Mouse (Mus musculus): ENCODE data around the gene Trappc3l. TPM values are rescaled to one million over a fixed set of nuclear protein-coding genes. Genes with fewer than 3 reads are reported as not detected.
A peak's percentile ranks its signal among the peaks of the same experiment; 100 is the strongest.

Trappc3l gene
- polyA plus RNA-seq, 1 experiment from 2014 or later, result not detected

- Histone ChIP-seq H3K4me1 (replicated peaks; ENCODE audit: control insufficient read depth, insufficient read depth, low read length) (0 out of 2 replicates have a peak, but pooled peaks cover 2% of the 10 kb centered on the region), H3K4me2 (ENCODE audit: low read depth, low read length) (no peak overlapping the region), H3K36me3 (ENCODE audit: control insufficient read depth, insufficient read depth, low read length) (no peaks in the 10 kb centered on the region), H3K9me3 (ENCODE audit: control insufficient read depth, low read length) (no peaks in the 10 kb centered on the region), H3K4me3 (ENCODE audit: low read length) (no peak overlapping the region), H3K27me3 (ENCODE audit: control insufficient read depth, insufficient read depth, low read depth, low read length) (no peaks in the 10 kb centered on the region), H3K9ac (ENCODE audit: low read length) (no peak overlapping the region), H3K27ac (ENCODE audit: low read length) (no peak overlapping the region)
- 15% methylated on average over 5 of the region's 5 CpGs for WGBS
- peak; percentile 62; the same call in 1 of the 2 replicates for ATAC-seq (ENCODE audit: low read depth)
Measured at GRCm38 (mm10) chr10:34036587-34036986, 810 bp upstream of the Trappc3l start.

- Histone ChIP-seq H3K9me3 (ENCODE audit: control insufficient read depth, low read length) (no peaks in the 10 kb centered on the region), H3K4me3 (ENCODE audit: low read length) (no peak within 1 kb of the TSS), H3K4me1 (replicated peaks; ENCODE audit: control insufficient read depth, insufficient read depth, low read length) (no peaks in the 10 kb centered on the region), H3K27ac (ENCODE audit: low read length) (no peak within 1 kb of the TSS), H3K27me3 (ENCODE audit: control insufficient read depth, insufficient read depth, low read depth, low read length) (no peaks in the 10 kb centered on the region), H3K9ac (ENCODE audit: low read length) (no peak within 1 kb of the TSS), H3K36me3 (ENCODE audit: control insufficient read depth, insufficient read depth, low read length) (no peaks in the 10 kb centered on the region), H3K4me2 (ENCODE audit: low read depth, low read length) (no peak within 1 kb of the TSS)
- ATAC-seq (ENCODE audit: low read depth), result no peak
- 75% methylated on average over 5 of the region's 5 CpGs for WGBS
Measured at GRCm38 (mm10) chr10:34044210-34044609, 6.8 kb downstream of the Trappc3l start, which contains the start of gene Calhm4. Calhm4 (minus strand) TSS chr10:34044310.

- Histone ChIP-seq H3K9me3 (ENCODE audit: control insufficient read depth, low read length) (no peaks in the 10 kb centered on the region), H3K36me3 (ENCODE audit: control insufficient read depth, insufficient read depth, low read length) (no peaks in the 10 kb centered on the region), H3K4me2 (ENCODE audit: low read depth, low read length) (no peak overlapping the region), H3K27me3 (ENCODE audit: control insufficient read depth, insufficient read depth, low read depth, low read length) (no peaks in the 10 kb centered on the region), H3K4me1 (replicated peaks; ENCODE audit: control insufficient read depth, insufficient read depth, low read length) (no peaks in the 10 kb centered on the region), H3K9ac (ENCODE audit: low read length) (no peak overlapping the region), H3K4me3 (ENCODE audit: low read length) (no peak overlapping the region), H3K27ac (ENCODE audit: low read length) (no peak overlapping the region)
- WGBS, result 82% methylated on average over 2 of the region's 2 CpGs
- ATAC-seq (ENCODE audit: low read depth), result no peak
Measured at GRCm38 (mm10) chr10:34053987-34054386, 16.6 kb downstream of the Trappc3l start.

DNA sequence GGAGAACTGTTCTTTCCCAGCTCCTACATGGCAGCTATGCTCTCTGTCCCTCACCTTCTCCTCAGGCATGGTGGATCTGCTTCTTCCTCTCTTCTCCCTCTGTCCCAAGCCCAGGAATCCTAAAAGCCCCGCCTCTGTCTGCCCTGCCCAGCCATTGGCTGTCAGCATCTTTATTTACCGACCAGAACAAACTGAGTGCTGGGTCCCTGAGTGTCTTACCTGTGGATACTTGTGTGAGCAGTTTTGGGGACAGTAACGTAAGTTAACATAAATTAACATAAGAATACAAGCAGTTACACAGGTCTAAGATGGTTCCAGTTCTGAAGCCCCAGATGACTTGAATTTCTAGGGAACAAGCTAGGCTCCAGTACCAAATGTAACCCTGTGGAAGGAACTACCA is 29.2 kb downstream of the Trappc3l start:
- 39% methylated on average over 3 of the region's 3 CpGs for WGBS
- no peak for ATAC-seq (ENCODE audit: low read depth)

GRCm38 (mm10) chr10:34069606-34070005 is 32.2 kb downstream of the Trappc3l start:
- H3K27me3 ChIP-seq (ENCODE audit: control insufficient read depth, insufficient read depth, low read depth, low read length), result no peaks in the 10 kb centered on the region
- no peaks in the 10 kb centered on the region for H3K36me3 ChIP-seq (ENCODE audit: control insufficient read depth, insufficient read depth, low read length)
- ATAC-seq (ENCODE audit: low read depth), result no peak
- no peak overlapping the region for H3K4me3 ChIP-seq (ENCODE audit: low read length)
- H3K9ac ChIP-seq (ENCODE audit: low read length), result no peak overlapping the region
- no peaks in the 10 kb centered on the region for H3K4me1 ChIP-seq (replicated peaks; ENCODE audit: control insufficient read depth, insufficient read depth, low read length)
- H3K27ac ChIP-seq (ENCODE audit: low read length), result no peak overlapping the region
- 74% methylated on average over 1 of the region's 1 CpGs for WGBS
- H3K4me2 ChIP-seq (ENCODE audit: low read depth, low read length), result no peak overlapping the region
- no peaks in the 10 kb centered on the region for H3K9me3 ChIP-seq (ENCODE audit: control insufficient read depth, low read length)

More for the DNA sequence above, 29.2 kb downstream of the Trappc3l start:
- Histone ChIP-seq H3K4me1 (replicated peaks; ENCODE audit: control insufficient read depth, insufficient read depth, low read length) (no peaks in the 10 kb centered on the region), H3K27me3 (ENCODE audit: control insufficient read depth, insufficient read depth, low read depth, low read length) (no peaks in the 10 kb centered on the region), H3K4me3 (ENCODE audit: low read length) (no peak overlapping the region), H3K36me3 (ENCODE audit: control insufficient read depth, insufficient read depth, low read length) (no peaks in the 10 kb centered on the region), H3K4me2 (ENCODE audit: low read depth, low read length) (no peak overlapping the region), H3K9ac (ENCODE audit: low read length) (no peak overlapping the region), H3K9me3 (ENCODE audit: control insufficient read depth, low read length) (no peaks in the 10 kb centered on the region), H3K27ac (ENCODE audit: low read length) (no peak overlapping the region)

- H3K9ac ChIP-seq (ENCODE audit: low read length), result no peak overlapping the region
- H3K27ac ChIP-seq (ENCODE audit: low read length), result no peak overlapping the region
- no peak for ATAC-seq (ENCODE audit: low read depth)
Measured at GRCm38 (mm10) chr10:34070999-34071492, 33.6 kb downstream of the Trappc3l start.

DNA sequence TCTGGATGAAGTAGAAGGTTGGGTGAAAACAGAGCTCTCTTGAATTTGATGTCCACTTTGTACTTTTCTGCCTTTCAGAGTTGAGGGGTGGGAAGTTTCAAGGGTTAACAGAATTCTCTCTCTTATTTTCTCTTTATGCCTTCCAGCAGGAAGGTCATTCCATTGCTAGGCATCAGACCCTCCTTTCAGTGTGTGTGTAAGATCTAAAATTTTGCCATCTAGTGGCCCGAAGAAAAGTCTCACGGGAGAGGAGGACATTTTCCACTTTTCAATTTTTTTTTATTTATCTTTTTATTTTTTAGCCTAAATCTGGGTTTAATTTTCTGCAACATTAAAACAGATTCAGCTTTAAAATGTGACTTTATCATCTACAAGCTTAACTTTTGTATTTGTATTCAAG is 34.3 kb downstream of the Trappc3l start:
- Histone ChIP-seq H3K4me1 (replicated peaks; ENCODE audit: control insufficient read depth, insufficient read depth, low read length) (no peaks in the 10 kb centered on the region), H3K36me3 (ENCODE audit: control insufficient read depth, insufficient read depth, low read length) (no peaks in the 10 kb centered on the region), H3K9me3 (ENCODE audit: control insufficient read depth, low read length) (no peaks in the 10 kb centered on the region), H3K9ac (ENCODE audit: low read length) (no peak overlapping the region), H3K27me3 (ENCODE audit: control insufficient read depth, insufficient read depth, low read depth, low read length) (no peaks in the 10 kb centered on the region), H3K27ac (ENCODE audit: low read length) (no peak overlapping the region), H3K4me3 (ENCODE audit: low read length) (no peak overlapping the region), H3K4me2 (ENCODE audit: low read depth, low read length) (no peak overlapping the region)
- no peak for ATAC-seq (ENCODE audit: low read depth)
- WGBS, result 50% methylated on average over 2 of the region's 2 CpGs

More at GRCm38 (mm10) chr10:34070999-34071492, 33.6 kb downstream of the Trappc3l start:
- no peaks in the 10 kb centered on the region for H3K27me3 ChIP-seq (ENCODE audit: control insufficient read depth, insufficient read depth, low read depth, low read length)
- no peaks in the 10 kb centered on the region for H3K9me3 ChIP-seq (ENCODE audit: control insufficient read depth, low read length)
- H3K36me3 ChIP-seq (ENCODE audit: control insufficient read depth, insufficient read depth, low read length), result no peaks in the 10 kb centered on the region
- H3K4me2 ChIP-seq (ENCODE audit: low read depth, low read length), result no peak overlapping the region
- WGBS, result 34% methylated on average over 5 of the region's 5 CpGs
- no peak overlapping the region for H3K4me3 ChIP-seq (ENCODE audit: low read length)
- no peaks in the 10 kb centered on the region for H3K4me1 ChIP-seq (replicated peaks; ENCODE audit: control insufficient read depth, insufficient read depth, low read length)

GRCm38 (mm10) chr10:34074522-34075200 is 37.3 kb downstream of the Trappc3l start:
- no peak overlapping the region for H3K4me3 ChIP-seq (ENCODE audit: low read length)
- no peak overlapping the region for H3K27ac ChIP-seq (ENCODE audit: low read length)
- no peaks in the 10 kb centered on the region for H3K27me3 ChIP-seq (ENCODE audit: control insufficient read depth, insufficient read depth, low read depth, low read length)
- no peak for ATAC-seq (ENCODE audit: low read depth)
- WGBS, result 60% methylated on average over 5 of the region's 5 CpGs
- H3K4me2 ChIP-seq (ENCODE audit: low read depth, low read length), result no peak overlapping the region
- H3K36me3 ChIP-seq (ENCODE audit: control insufficient read depth, insufficient read depth, low read length), result no peaks in the 10 kb centered on the region
- no peaks in the 10 kb centered on the region for H3K4me1 ChIP-seq (replicated peaks; ENCODE audit: control insufficient read depth, insufficient read depth, low read length)
- no peaks in the 10 kb centered on the region for H3K9me3 ChIP-seq (ENCODE audit: control insufficient read depth, low read length)
- H3K9ac ChIP-seq (ENCODE audit: low read length), result no peak overlapping the region

DNA sequence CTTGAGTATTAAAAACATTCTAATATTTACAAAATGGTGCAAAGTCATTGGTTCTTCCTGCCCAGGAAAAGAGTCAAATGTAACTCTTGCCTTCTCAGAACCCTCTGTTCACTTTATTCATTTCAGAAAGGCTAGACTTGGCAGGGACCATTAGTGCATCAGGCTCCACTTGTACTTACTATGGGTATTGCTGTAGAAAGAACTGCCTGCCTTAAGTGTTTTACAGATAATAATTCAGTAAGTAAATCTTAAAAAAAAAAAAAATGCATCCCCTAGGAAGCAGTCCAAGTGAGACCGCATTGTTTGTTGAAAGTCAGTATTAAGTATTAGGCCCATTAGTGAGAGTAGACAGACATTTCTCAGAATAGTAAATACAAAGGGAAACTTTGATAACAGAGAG is 49.1 kb downstream of the Trappc3l start:
- Histone ChIP-seq H3K4me2 (ENCODE audit: low read depth, low read length) (no peak overlapping the region), H3K9ac (ENCODE audit: low read length) (no peak overlapping the region), H3K4me1 (replicated peaks; ENCODE audit: control insufficient read depth, insufficient read depth, low read length) (peaks cover 6% of the 10 kb centered on the region; the same call in 1 of the 2 replicates), H3K4me3 (ENCODE audit: low read length) (no peak overlapping the region), H3K36me3 (ENCODE audit: control insufficient read depth, insufficient read depth, low read length) (no peaks in the 10 kb centered on the region), H3K9me3 (ENCODE audit: control insufficient read depth, low read length) (no peaks in the 10 kb centered on the region), H3K27me3 (ENCODE audit: control insufficient read depth, insufficient read depth, low read depth, low read length) (no peaks in the 10 kb centered on the region), H3K27ac (ENCODE audit: low read length) (no peak overlapping the region)
- 44% methylated on average over 1 of the region's 1 CpGs for WGBS
- ATAC-seq (ENCODE audit: low read depth), result peak; percentile 49

Measured in lung, embryonic 16.5 days (tissue).